Mouse (Mus musculus) neural tube, embryonic 14.5 days (tissue): ENCODE measurements at regions not wholly inside any gene's neighbourhood (a gene's known extent, or its start where the extent isn't known, plus 50 kb on each side); places are given as distances from the start of the nearest gene placed in this dataset.
A peak's percentile ranks its signal among the peaks of the same experiment; 100 is the strongest.

Experiments used
- ATAC-seq: fragments of 200-750 bp; cut with Nextera tagmentation; 2 replicates; pipeline ENCODE4 v1.8.0; 2017; ENCODE audit warnings: low read depth, mild to moderate bottlenecking, moderate TSS enrichment, moderate library complexity
- H3K27ac ChIP-seq: fragments of 300-500 bp; sonication (generic); 2 replicates; pipeline ENCODE4 v1.5.1; 2014; ENCODE audit warnings: low read depth, mild to moderate bottlenecking, control low read depth, low read length, moderate library complexity, mixed read lengths
- H3K27me3 ChIP-seq: fragments of 300-500 bp; sonication (generic); 2 replicates; pipeline ENCODE4 v1.6.1; 2014; ENCODE audit warnings: low read length; ENCODE audit not compliant: control insufficient read depth, insufficient read depth
- H3K36me3 ChIP-seq: fragments of 300-500 bp; sonication (generic); 2 replicates; pipeline ENCODE4 v1.6.1; 2014; ENCODE audit warnings: low read length, mixed read lengths; ENCODE audit not compliant: control insufficient read depth, insufficient read depth
- H3K4me1 ChIP-seq: fragments of 300-500 bp; sonication (generic); 2 replicates; pipeline ENCODE4 v1.6.1; 2014; ENCODE audit warnings: low read length; ENCODE audit not compliant: control insufficient read depth, insufficient read depth
- H3K4me2 ChIP-seq: fragments of 300-500 bp; sonication (generic); 2 replicates; pipeline ENCODE4 v1.6.1; 2014; ENCODE audit warnings: mild to moderate bottlenecking, low read depth, low read length, control low read depth
- H3K4me3 ChIP-seq: fragments of 300-500 bp; sonication (generic); 2 replicates; pipeline ENCODE4 v1.5.1; 2014; ENCODE audit warnings: low read depth, low read length, control low read depth, mixed read lengths
- H3K9ac ChIP-seq: fragments of 300-500 bp; sonication (generic); replicated peaks from 2 replicates; pipeline ENCODE4 v1.6.1; 2014; ENCODE audit warnings: low read depth, mild to moderate bottlenecking, control low read depth, low read length, mixed read lengths
- H3K9me3 ChIP-seq: fragments of 300-500 bp; sonication (generic); 2 replicates; pipeline ENCODE4 v1.6.1; 2016; ENCODE audit warnings: low read length; ENCODE audit not compliant: control insufficient read depth
- WGBS: fragments of 180-500 bp; shearing (Covaris S2); extraction: QIAGEN DNeasy Blood & Tissue Kit; methylation state at CpG from one replicate; pipeline ENCODE4 v1.1.7; 2014; 5-methylcytosine and 5-hydroxymethylcytosine counted together

DNA sequence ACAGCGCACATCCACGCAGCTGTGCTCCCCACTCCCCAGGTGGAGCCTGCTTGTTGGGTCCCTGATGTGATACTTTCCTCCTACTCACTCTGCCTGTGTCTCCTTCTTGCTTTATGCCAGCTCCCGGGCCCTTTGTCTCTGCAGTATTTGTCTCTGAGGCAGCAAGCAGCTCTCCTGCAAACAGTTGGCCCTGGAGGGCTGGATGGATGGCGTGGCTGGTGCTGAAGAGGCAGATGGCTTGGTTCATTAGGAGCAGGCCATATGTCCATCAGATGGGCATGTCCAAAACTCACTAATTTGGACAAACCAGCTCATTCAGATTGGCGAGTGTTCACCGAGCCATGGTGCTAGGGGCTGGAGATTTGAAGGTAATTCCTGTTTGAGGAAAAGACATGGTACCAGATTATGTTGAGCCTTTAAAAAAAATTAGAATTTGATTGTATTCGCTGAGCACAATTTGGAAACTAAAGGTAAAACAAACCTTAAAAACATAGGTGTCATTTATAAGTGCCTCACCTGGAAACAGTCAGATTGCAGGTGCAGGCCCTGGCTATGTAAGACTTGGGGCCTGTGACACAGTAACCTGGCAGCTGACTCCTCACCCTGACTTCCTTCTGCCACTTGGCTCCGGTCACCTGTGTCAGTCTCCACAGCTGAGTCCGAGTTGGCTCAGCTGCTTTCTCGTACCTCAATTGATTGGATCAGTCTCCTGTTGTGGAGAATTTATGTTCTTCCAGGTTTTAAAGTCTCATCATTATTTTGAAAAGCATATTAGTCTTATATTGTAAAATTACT, 549.5 kb downstream of the Tbc1d22a start:
- no peak overlapping the region for H3K27ac ChIP-seq
- H3K4me3 ChIP-seq = no peak overlapping the region
- H3K9me3 ChIP-seq = no peaks in the 10 kb centered on the region
- WGBS = 80% methylated on average over 10 of the region's 10 CpGs
- no peak overlapping the region for H3K9ac ChIP-seq
- H3K27me3 ChIP-seq = no peaks in the 10 kb centered on the region
- ATAC-seq = no peak
- no peaks in the 10 kb centered on the region for H3K4me1 ChIP-seq
- H3K36me3 ChIP-seq = no peaks in the 10 kb centered on the region
- no peak overlapping the region for H3K4me2 ChIP-seq

DNA sequence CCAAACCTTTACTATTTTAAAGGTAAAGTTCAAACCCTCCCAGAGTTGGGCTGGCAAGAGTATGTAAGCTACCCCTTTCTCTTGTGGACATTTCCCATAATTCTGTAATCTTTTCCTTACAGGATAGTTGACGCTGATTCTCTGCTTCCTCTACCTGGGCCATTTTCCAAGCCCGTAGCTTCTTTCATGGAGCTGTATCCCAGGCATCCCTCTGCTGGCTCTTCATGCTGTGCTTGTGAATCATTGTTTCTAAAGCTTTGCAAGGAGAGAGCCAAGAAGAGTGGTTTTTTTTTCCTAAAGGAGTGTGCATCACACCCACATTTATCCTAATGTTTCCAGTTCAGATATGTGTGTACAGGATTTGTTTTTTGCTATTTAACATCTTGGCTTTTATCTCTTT, 553.4 kb downstream of the Tbc1d22a start:
- 81% methylated on average over 2 of the region's 2 CpGs for WGBS

DNA sequence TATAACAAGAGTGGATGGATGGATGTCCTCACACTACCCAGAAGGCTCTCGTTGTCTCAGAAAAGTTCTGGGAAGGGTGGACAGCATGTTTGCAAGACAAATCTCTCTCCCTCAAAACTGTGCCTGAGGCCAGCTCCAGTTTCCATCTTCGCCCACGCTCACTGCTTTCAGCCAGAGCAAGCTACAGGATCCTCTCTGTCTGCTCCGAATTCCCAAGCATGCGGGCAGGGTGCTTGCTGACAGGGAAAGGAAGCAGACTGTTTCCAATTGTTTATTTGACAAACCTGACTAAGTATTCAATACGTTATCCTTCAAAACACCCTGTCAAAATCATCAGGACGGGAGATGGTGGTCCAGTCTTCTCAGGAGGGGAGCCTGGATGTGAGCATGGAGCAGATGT, 558.8 kb downstream of the Tbc1d22a start:
- no peak overlapping the region for H3K9ac ChIP-seq
- 79% methylated on average over 7 of the region's 7 CpGs for WGBS
- H3K27me3 ChIP-seq = no peaks in the 10 kb centered on the region
- H3K27ac ChIP-seq = no peak overlapping the region
- no peaks in the 10 kb centered on the region for H3K36me3 ChIP-seq
- no peak overlapping the region for H3K4me3 ChIP-seq
- H3K4me2 ChIP-seq = no peak overlapping the region
- no peak for ATAC-seq
- 0 out of 2 replicates have a peak, but pooled peaks cover under 1% of the 10 kb centered on the region for H3K4me1 ChIP-seq
- no peaks in the 10 kb centered on the region for H3K9me3 ChIP-seq

More for the DNA sequence above, 553.4 kb downstream of the Tbc1d22a start:
- Histone ChIP-seq H3K4me1 (no peaks in the 10 kb centered on the region), H3K4me3 (no peak overlapping the region), H3K9ac (no peak overlapping the region), H3K27me3 (no peaks in the 10 kb centered on the region), H3K9me3 (no peaks in the 10 kb centered on the region), H3K4me2 (no peak overlapping the region), H3K27ac (no peak overlapping the region), H3K36me3 (no peaks in the 10 kb centered on the region)
- no peak for ATAC-seq

DNA sequence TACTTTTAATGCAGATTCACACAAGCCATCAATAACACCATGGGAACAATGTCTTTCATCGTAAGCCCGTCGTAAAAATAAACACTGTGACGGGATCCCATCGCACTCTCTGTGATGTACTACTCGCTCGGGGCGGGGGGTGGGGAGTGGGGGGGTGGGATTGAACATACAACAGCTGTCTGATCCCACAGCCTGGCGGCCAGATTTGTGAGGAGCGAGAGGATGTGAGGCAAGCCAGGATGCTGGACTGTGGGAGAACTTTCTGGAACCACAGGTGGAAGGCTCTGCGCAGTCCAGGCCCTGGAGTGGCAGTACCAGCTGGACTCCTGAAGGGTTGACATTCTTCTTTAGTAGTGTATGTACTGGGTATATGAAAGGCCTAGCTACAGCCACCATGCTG, 563.7 kb downstream of the Tbc1d22a start:
- Histone ChIP-seq H3K27me3 (no peaks in the 10 kb centered on the region), H3K4me2 (no peak overlapping the region), H3K36me3 (no peaks in the 10 kb centered on the region), H3K4me1 (0 out of 2 replicates have a peak, but pooled peaks cover 3% of the 10 kb centered on the region), H3K9me3 (no peaks in the 10 kb centered on the region), H3K27ac (no peak overlapping the region), H3K9ac (no peak overlapping the region), H3K4me3 (no peak overlapping the region)
- no peak; the same call in 1 of the 2 replicates for ATAC-seq
- 49% methylated on average over 11 of the region's 11 CpGs for WGBS

DNA sequence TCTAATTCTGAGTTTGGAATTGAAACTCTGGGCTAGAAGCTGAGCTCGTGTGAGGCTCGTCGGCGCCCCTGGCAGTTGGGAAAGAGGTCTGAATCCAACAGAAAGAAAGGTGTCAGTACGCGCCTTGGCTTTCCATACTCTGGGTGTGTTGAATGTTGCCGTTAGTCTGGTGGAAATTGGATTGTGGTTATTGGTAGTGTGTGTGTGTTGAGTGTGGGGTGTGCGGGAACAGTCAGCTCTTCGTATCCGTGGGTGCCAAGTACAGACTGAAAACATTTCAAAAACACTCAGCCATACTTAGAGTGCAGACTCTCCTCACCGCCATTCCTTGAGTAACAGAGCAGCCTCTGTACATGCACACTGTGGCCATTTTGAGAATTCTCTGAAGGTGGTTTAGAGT, 566.9 kb downstream of the Tbc1d22a start:
- H3K27ac ChIP-seq = no peak overlapping the region
- 94% methylated on average over 11 of the region's 11 CpGs for WGBS
- no peaks in the 10 kb centered on the region for H3K36me3 ChIP-seq
- ATAC-seq = no peak
- no peaks in the 10 kb centered on the region for H3K27me3 ChIP-seq
- H3K4me1 ChIP-seq = peaks cover 6% of the 10 kb centered on the region; the same call in 1 of the 2 replicates
- no peak overlapping the region for H3K9ac ChIP-seq
- H3K4me3 ChIP-seq = no peak overlapping the region
- H3K4me2 ChIP-seq = no peak overlapping the region
- no peaks in the 10 kb centered on the region for H3K9me3 ChIP-seq

DNA sequence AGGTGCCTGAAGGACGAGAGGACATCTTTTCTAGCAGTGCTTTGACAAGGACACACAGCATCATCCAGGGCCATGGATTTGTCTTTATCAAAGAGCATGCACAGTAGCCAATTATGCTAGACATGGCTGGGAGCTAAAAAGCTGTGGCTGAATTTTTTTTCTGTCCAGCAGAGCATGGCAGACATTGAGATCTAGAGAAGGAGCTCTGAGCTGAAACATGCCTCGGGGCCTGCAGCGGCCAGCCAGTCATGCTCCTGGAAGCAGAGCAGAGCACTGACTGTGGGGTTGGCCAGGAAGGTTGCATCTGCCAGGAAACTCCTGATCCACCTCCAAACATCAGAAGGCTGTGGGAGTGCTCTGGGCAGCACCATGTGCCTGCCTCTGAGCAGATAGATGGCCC, 580.5 kb downstream of the Tbc1d22a start:
- 68% methylated on average over 3 of the region's 3 CpGs for WGBS
- H3K36me3 ChIP-seq = no peaks in the 10 kb centered on the region
- no peaks in the 10 kb centered on the region for H3K9me3 ChIP-seq
- no peak for ATAC-seq
- H3K4me1 ChIP-seq = no peaks in the 10 kb centered on the region
- H3K9ac ChIP-seq = no peak overlapping the region
- H3K27ac ChIP-seq = no peak overlapping the region
- no peak overlapping the region for H3K4me2 ChIP-seq
- H3K4me3 ChIP-seq = no peak overlapping the region
- no peaks in the 10 kb centered on the region for H3K27me3 ChIP-seq

DNA sequence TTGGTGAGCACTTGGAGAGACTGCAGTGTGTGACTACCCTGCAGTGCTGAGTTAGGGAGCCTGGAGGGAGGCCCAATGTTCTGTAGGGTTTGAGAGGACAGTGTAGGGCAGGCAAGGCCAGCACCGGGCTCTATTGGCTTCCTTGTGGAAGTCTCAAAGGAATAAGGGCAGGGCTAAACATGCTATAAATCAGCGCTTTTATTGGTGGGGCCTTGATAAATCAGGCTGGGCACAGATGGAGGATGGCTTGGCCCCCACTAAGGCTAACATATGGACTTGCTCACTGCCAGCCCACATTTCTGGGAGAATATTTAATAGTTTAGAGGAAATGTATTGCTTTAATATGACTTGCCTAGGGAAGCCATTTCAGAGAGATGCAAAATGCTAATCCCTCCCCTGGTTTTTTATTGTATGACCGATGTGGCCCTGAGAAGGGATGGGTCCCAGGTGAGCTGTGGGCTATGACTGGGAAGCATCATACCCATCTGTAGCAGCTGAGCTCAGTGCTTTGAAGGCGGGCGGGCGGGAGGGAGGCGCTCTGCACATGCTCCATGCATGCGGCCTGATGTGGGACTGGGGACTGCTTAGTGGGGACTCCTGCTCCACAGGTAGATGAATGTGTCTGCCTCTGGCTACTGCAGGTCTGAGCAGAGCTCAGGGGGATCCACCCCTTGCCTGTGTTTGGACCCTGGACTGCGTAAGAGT, 584.4 kb downstream of the Tbc1d22a start:
- peak; percentile 66 for ATAC-seq
- H3K4me3 ChIP-seq = no peak overlapping the region
- no peaks in the 10 kb centered on the region for H3K9me3 ChIP-seq
- H3K27me3 ChIP-seq = no peaks in the 10 kb centered on the region
- no peak overlapping the region for H3K27ac ChIP-seq
- 51% methylated on average over 9 of the region's 9 CpGs for WGBS
- H3K36me3 ChIP-seq = no peaks in the 10 kb centered on the region
- no peak overlapping the region for H3K4me2 ChIP-seq
- no peaks in the 10 kb centered on the region for H3K4me1 ChIP-seq
- H3K9ac ChIP-seq = no peak overlapping the region

DNA sequence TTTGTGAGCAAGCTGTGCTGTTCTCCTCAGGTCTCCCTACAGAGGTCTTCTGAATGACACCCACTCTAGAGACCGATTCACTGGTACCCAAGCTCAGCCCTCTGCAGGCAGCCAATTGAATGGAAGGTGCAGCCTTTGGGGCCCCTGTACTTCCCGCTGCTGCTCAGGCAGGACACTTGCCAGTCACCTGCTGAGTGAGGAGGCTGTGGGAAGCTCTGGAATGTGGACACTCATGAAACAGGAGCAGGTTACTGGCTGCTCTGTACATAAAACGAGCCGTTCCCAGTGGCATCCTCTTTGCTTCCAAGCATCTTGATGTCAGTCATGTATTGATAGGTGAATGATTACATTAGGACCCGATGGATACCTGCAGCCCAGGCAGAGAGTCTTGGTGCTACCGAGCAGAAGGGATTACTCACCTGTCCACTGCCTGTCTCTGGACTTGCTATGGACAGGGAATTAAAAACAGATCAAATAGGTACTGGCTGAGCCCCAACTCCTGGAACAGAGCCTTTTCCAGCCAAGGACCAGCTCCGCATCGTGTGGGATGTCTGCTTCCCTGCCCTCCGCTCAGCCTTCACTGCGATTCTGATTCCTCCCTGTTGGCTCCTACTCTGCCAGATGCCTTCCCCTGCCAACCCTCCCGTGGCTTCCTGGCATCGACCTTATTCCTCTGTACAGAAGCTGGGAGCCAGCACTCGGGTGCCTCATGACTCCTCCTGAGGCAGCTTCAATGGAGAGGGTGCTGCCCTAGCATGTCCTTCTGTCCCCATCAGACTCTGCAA, 593.2 kb downstream of the Tbc1d22a start:
- Histone ChIP-seq H3K4me3 (no peak overlapping the region), H3K4me1 (no peaks in the 10 kb centered on the region), H3K27ac (no peak overlapping the region), H3K4me2 (no peak overlapping the region), H3K9ac (no peak overlapping the region), H3K27me3 (no peaks in the 10 kb centered on the region), H3K9me3 (no peaks in the 10 kb centered on the region), H3K36me3 (no peaks in the 10 kb centered on the region)
- WGBS = 83% methylated on average over 13 of the region's 13 CpGs
- ATAC-seq = no peak

DNA sequence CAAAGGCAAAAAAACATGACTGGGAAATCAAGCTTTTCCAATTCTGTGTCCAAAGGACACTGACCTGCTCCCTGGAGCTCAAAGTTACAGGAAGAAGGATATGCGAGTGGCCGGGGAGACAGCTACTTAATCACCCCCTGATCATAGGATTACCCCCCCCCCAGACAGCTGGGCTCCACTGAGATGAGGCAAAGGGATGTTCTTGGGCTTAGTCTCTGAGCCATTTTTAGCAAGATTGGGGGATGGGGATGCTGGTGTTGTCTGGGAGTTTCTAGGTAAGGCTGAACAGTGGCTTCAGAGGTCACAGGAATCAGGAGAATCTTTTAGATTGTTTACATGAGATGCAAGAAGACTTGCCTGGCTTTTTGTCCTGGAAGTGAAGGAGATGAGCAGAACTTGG, 597.6 kb downstream of the Tbc1d22a start:
- ATAC-seq = no peak
- no peak overlapping the region for H3K9ac ChIP-seq
- 72% methylated on average over 2 of the region's 2 CpGs for WGBS
- no peak overlapping the region for H3K4me2 ChIP-seq
- no peaks in the 10 kb centered on the region for H3K36me3 ChIP-seq
- no peaks in the 10 kb centered on the region for H3K4me1 ChIP-seq
- H3K4me3 ChIP-seq = no peak overlapping the region
- H3K9me3 ChIP-seq = no peaks in the 10 kb centered on the region
- H3K27ac ChIP-seq = no peak overlapping the region
- H3K27me3 ChIP-seq = no peaks in the 10 kb centered on the region
